Mouse (Mus musculus): ENCODE results near the gene Prkg1. TPM values are rescaled to one million over a fixed set of nuclear protein-coding genes. Genes with fewer than 3 reads are reported as not detected.
"Not testable (repeated sequence)": the region's sequence is repeated elsewhere in the genome, so short reads cannot be mapped to it uniquely, and the experiment has no call there.

Prkg1 gene
- total RNA-seq, 2 experiments from 2014 or later, result 18.8 to 19.1 TPM

DNA sequence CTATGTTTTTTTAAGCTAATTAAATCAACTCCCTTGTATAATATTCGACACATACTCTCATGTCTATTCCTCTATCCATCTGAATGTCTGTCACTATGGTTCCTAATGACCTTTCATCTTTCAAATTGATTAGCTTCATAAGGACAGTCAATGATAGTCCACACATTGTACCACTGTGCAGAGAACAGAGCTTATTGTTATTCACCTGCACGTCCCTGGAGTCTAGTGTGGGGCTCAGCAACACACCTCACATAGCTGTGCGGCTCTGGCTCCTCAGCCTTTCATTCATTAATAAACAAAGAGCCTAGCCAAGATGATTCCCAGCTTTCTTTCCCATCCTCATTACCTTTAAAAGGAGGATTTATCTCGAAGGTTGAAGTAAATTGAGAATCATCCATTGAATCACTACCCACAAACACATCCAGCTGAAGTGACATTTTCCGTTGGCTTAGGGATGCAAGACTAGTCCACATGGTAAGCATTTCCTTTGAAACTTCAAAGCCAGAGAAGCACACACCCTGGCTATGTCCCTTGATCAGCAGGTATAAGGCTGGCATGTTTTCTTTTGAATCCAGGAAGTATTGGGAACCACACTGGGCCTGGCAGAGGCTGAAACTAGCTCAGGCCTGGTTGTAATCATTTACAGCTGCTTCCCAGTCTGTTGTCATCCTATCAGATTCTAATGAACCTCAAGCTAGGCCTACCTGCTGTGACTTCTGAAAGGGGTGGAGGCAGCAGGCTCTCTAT is 426.3 kb downstream of the Prkg1 start:
- no peak for DNase-seq
- intact Hi-C loops (cut with DNase I), result no loop called here

DNA sequence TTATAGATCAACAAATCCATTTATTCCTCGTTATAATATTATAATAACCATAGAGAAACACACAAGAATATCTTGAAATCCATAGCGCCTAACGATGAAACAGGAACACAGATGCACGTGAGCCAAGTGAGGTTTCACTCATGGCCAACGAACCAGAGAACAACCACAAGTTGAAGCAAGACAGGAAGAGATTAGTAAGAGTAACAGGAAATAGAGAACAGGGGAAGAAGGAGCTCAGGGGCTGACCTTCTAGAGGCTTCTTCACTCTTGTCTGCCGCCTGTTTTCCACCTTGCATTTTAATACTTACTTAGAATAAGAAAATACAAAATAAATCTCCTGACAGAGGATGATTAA is 427.0 kb downstream of the Prkg1 start:
- intact Hi-C loops (cut with DNase I), result no loop called here
- no peak for DNase-seq

DNA sequence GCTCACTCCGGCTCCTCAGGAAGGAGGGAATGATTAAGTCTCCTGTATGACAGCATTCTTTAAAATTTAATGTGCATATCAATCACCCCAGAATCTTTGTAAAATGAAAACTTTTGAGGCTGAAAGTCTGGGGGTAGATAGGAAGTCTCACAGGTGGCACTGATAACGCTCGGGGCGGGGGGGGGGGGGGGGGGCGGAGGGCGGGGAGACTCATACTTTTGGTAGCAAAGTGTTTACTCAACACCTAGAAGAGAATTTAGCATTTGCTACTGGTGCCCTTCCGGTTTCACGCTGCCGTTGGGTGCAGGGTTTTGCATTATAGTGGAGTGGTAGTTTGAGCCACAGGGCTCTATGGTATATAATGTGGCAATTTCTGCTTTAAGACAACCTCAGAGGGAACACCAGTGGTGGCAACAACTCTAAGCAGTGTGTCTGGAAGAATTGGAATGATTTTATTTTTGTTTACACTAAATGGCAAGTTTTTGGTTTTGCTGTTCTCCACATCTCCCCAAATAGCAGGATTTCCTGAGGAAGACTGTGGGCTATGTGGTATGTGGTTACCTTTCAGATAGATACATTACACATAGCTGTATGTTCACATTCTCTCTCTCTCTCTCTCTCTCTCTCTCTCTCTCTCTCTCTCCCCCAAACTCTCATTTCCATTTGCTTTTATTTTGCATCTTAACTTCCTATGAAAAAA is 427.5 kb downstream of the Prkg1 start:
- no peak for DNase-seq
- intact Hi-C loops (cut with DNase I), result no loop called here

DNA sequence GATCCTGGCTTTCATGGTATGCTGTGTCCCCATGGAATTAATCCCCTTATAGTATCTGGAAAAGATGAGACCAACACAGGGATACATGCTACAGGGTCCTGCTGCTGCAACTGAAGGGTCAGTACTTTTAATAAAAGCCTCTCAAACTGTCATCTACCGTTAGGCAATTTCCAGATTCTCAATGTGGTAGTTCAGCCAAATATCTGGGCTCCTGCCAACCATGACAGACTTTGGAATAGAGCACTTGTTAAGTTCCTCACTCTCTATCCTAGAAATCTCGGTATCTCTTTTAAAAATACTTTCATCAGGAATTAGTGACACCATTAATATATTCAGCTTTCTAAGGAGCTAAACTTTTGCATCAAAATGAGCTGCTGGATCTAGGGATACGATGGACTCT is 428.5 kb downstream of the Prkg1 start:
- intact Hi-C loops (cut with DNase I), result no loop called here
- DNase-seq, result peak in 1 of 2 experiments; percentile 7

DNA sequence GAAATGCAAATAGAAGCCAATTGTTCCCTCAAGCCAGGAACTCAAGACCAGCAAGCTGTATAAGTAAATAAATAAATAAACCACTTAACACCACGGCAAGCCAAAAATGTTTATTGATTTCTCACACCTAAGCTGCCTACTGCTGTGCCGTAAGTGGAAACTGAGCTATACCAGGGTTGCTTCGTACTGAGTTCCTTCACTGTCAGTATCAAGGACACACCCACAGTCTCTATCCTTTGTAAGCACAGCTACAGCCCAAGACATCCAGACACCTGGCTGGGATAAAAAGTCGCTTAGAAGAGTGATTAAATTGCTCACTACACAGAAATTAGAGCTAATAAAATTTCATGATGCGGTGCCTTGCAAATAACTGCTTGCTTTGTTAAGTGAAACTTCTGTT is 434.9 kb downstream of the Prkg1 start:
- intact Hi-C loops (cut with DNase I), result no loop called here
- DNase-seq, result no peak

DNA sequence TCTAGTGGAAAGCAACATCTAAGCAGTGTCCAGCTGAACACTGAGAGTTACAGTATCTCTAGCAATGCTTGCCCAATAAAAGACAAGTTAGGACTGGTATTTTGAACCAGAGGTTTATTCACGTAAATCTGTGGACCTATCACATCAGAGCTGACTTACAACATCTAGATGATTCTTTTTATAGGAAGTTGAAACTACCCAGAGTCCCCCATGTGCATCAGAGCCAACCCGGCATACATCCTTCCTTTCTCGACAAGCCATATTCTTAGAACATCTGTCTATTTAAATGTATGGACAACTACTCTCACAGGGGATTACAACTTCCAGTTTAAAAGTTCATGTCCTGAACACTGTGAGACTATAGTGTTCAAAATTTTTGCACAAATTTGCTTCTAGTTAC is 460.1 kb downstream of the Prkg1 start:
- intact Hi-C loops (cut with DNase I), result no loop called here
- DNase-seq, result no peak

DNA sequence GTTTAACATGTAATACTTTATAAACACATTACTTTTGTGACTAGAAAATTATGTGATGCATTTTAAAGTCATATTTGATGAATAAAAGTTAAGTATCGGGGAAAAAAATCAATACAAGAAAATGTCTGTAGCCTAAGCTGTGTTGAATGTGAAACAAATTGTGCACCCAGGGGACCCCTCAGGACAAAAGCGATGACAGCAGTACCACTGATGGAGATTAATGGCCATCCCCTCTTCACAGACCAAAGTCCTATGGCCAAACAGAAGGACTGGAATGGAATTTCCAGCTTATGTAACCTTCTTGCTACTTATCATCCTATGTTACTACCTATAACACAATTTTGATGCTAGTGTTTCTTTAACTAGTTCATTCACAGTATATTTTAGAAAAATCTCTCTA is 473.6 kb downstream of the Prkg1 start:
- intact Hi-C loops (cut with DNase I), result no loop called here
- no peak for DNase-seq

DNA sequence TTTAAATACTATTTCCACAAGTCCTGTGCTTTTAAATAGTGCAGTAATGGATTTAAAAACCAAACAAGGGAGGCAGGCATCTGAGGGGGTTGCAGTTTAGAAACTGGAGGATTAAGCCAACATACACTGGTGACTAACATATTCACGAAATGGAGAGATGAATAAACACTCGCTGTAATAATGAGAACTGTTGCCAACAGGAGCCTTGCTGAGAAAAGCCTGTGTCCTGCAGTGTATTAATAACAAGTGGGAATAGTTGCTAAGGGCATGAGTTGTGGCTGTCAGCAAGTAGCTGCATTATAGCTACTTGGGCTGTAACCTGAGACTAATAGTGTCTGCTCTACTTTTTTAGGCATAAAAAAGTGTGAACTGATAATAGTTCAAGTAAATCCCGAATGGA is 480.3 kb downstream of the Prkg1 start:
- DNase-seq, result no peak
- intact Hi-C loops (cut with DNase I), result no loop called here

DNA sequence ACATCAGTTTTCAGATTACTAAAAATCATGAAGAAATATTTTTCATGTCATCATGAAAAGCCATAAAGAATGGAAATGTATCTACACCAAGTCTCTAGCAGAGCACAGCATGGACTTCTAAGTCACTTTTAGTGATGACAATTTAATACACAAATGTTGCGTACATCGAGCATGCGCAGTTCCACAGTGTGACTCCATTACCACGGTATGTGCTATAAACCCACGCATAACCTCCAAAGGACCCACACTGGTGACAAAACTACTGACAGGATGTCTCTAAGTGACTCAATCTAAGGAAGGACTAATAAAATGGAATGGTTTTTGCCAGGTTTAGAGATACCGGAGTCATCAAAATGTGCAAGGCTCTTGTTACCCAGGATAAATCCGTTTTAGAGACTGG is 480.7 kb downstream of the Prkg1 start:
- intact Hi-C loops (cut with DNase I), result no loop called here
- DNase-seq, result no peak

DNA sequence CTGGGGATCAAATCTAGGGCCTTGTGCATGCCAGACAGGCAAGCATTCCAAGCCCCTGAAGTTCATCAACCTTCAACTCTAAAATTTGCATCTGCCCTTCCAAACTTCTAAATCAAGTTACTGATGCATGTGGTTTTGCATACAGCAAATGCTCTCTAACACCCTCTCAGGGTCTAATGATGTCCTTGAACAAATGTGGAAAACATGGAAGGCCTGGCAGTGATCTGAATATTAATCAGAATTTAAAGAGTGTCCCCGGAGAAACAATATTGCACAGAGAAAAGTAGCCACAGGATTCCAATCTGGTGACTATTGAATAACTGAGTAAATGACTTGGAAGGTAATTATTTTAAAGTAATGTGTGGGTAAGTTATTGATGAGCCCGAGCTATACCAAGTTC is 481.2 kb downstream of the Prkg1 start:
- intact Hi-C loops (cut with DNase I), result no loop called here

DNA sequence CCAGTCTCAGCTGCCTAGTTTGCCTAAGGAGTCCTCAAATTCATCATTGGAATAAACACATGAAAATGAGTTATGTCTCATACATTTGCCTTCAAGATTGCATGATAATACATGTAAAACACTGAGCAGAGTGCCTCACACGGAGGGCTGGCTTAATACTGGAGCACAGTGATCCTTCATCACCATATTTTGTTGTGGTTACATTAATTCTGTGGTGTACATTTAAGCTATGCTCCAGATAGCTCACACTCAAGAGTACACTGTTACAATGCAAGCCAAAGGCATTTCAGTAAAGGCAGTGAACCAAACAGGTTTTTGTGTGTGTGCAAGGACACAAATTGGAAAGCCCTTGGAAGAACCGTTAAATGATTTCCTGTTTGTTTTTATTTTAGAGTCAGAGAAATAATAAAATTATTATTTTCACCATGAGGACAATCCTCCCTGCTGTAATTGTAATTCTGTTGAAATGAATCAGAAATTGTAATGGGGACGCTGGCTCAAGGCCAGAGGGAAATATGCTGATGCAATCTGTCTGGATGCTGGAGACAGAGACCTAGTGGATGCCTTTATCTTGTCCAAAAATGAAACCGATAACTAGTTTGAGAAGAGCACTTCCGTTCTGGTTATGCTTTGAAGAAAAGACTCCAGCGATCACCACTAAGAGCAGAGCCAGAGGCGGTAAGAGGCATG is 484.9 kb downstream of the Prkg1 start:
- DNase-seq, result peak; percentile 36 to 42
- intact Hi-C loops (cut with DNase I), result no loop called here

More for the DNA sequence above, 481.2 kb downstream of the Prkg1 start:
- DNase-seq, result no peak

DNA sequence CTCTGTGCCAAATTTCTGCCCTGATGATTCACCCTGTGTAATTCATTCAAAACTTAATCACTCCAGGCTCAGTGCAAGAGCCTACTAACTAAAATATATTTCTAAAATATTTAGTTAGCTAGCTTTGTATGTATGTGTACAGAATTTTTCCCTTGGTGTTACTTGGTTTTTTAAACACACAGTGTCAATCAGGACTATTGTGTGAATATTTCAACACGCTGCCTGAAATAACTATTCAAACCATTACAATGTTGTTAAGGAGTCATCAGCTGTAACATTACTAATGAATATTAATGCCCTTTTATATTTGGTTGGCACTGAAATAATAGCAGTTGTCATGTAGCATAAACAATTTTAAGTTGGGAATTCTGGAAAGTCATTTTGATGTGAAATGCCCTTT is 502.4 kb downstream of the Prkg1 start:
- intact Hi-C loops (cut with DNase I), result no loop called here
- no peak for DNase-seq

DNA sequence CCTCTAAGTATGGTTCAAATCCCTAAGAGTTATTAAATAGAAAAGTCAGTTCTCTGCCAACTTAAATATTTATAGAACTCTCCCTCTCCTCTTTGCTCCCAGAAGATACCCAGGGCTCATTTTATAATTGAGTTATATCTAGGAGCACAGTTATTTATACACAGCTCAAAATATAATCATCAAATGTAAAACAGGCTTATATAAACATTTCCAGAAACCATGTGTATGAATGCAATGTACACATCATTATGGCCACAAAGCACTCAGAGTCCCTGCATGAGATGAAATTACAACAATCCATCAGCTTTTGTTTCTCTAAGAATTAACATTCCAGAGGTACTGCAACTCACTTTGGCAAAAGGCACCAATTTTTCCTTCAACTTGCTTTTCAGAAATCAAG is 504.3 kb downstream of the Prkg1 start:
- intact Hi-C loops (cut with DNase I), result no loop called here
- no peak for DNase-seq

DNA sequence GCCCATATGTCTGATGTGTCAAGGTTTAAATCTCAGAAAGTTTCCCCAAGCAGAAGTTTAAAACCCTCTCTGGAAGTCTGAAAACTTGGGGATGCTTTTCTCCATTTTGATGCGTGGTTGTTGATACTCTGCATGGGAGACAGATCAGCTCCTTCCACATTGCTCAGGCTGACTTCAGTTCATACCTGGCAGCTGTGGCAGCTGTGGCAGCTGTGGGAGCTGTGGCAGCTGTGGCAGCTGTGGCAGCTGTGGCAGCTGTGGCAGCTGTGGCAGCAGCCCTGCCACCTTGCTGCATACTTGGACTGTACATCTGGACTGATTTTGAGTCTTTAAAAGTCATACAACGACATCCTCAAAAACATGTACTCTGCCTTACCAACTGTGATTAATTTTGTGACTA is 509.1 kb downstream of the Prkg1 start:
- no peak for DNase-seq
- intact Hi-C loops (cut with DNase I), result no loop called here

DNA sequence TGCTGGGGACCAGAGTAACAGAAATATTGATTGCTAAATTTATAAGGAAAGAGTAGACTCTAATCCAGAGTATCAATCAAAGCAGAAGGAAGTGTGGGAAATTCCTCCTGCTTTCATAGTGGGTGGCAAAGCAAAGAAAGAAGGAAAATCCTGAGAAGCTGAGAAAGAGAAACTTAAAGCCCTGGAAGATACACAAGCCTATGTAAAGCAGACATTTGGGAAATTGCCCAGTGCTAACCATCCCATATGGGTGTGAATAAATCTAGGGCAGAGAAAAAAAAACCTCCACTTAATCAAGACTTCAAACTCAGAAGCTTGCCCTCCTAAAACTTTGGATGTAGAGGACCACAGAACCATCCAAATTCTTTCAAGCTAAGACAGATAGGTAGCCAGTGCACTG is 532.4 kb downstream of the Prkg1 start:
- intact Hi-C loops (cut with DNase I), result no loop called here
- no peak for DNase-seq

DNA sequence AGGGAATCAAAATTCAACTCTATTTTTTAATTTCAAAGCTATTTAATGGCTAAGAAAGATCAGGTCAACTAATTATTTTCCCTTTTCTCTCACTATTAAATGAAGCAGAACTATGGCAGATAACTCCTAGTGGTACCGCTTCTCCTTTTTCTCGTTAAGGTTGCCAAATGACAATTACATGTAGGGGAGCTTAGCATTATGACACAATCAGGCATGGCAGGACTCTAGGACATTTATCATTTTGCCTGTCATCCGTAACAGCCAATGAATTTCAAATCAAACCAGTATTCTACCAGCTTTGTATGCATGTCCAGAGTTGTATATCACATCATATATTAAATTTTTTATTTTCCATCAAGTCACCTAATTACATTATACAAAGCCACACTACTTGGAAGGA is 536.4 kb downstream of the Prkg1 start:
- no peak for DNase-seq
- intact Hi-C loops (cut with DNase I), result no loop called here

DNA sequence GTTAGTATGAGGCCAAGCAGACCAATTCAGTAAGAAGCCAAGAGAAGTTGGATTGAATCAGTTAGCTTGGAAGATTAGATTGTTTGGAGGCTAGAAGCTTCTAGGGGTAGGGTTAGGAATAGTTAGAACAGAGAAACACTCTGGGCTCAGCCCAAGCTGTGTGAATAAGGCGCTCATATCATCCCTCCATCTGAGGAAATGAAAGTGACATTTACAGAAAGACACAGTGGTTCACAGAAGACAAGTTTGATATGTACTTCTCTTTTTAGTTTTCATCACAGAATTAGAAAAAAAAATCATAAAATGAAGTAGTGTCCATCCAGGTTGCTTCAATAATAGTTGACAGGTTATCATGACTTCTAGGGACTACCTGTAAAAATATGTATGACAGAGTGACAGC is 541.4 kb downstream of the Prkg1 start:
- no peak for DNase-seq
- intact Hi-C loops (cut with DNase I), result no loop called here

DNA sequence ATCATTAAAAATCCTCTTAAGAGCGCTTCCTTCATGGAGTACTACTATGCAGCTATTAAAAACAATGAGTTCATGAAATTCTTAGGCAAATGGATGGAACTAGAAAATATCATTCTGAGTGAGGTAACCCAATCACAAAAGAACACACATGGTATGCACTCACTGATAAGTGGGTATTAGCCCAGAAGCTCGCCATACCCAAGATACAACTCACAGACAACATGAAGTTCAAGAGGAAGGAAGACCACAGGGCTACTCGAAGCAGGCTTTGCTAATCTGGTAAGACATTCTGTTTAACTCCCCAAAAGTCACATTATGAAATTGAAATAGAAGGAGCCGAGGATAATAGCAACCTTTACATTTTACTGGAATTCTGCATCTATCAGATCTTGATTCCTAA is 545.6 kb downstream of the Prkg1 start:
- not testable (repeated sequence) for DNase-seq

DNA sequence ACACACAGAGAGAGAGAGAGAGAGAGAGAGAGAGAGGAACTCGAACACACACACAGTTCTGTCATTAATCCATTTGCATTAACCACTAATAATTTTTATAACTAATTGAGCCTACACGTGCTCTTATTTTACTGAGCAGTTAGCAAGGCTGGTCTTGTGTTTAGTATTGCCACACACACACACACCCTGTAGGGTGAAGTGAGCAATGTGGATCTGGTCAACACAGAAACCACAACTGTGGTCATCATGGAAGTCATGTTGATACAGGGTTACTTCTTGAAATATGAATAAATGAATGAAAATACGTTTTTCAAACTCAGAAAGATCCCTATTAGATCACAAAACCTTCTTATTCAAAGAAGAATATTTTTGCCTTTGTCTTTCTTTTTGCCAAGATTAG is 554.0 kb downstream of the Prkg1 start:
- no peak for DNase-seq
- intact Hi-C loops (cut with DNase I), result no loop called here

More for the DNA sequence above, 545.6 kb downstream of the Prkg1 start:
- intact Hi-C loops (cut with DNase I), result not testable (repeated sequence)

DNA sequence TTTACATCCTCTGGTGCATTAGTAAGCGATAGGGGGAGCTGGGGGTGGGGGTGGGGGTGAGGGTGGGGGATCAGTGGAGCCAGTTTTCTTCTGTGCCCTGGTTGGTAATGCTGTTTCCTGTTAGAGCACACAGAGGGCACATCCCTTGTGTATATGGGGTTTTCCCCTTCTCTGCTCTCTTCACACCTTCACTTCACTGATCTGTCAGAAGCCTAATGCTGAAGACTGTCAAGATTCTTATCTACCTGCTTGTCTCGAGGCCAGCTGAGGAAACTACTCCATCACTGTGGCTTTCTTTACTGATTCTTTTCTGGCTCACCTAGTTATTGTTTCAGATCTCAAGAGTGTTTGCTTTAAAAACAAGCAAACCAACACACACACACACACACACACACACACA is 554.4 kb downstream of the Prkg1 start:
- intact Hi-C loops (cut with DNase I), result no loop called here

DNA sequence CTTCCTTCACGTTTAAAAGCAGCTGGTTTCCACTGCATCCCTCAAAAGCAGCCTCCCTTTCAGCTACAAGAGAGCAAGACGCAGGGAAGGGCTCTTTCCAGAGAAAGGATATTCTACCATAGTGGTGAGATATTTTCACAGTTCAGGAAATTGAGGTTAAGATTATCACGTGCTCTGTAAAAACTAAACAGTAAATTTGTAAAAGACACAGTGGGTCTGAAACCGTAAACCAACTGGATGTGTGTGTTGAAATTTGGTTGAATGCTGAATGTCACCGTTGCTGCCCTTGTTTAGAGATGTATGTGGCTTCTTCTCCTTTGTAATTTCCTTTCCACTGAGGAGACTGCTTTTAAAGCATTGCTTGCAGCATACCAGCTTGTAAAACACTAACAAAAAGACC is 565.2 kb downstream of the Prkg1 start:
- DNase-seq, result no peak

More for the DNA sequence above, 554.4 kb downstream of the Prkg1 start:
- DNase-seq, result no peak

DNA sequence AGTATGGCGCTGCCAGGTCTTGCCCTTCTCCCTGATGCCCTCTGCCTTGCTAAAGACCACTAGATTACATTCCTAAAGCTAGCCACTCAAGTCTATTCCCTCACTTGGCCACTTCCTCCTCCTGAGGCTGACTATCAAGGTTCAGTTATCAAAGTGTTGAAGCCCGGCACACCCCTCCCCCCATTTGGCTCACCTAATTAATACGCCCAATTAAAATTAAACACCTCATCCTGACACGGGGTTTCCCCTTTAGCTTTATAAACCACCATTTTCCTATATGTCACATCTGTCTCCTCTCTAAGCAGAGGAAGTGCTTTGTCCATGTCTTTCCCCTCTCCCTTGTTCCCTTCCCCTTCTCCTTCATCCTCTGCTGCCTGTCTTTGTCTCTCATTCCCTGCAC is 566.4 kb downstream of the Prkg1 start:
- DNase-seq, result no peak
- intact Hi-C loops (cut with DNase I), result no loop called here

More for the DNA sequence above, 565.2 kb downstream of the Prkg1 start:
- intact Hi-C loops (cut with DNase I), result no loop called here

Measured in heart, postnatal 14 days (tissue).